Mouse (Mus musculus): Measurements from ENCODE around the gene Kntc1. TPM values are rescaled to one million over a fixed set of nuclear protein-coding genes. Genes with fewer than 3 reads are reported as not detected.
"Not testable (repeated sequence)": the region's sequence is repeated elsewhere in the genome, so short reads cannot be mapped to it uniquely, and the experiment has no call there.

Kntc1 gene
- 6.7 and 7.2 TPM in 2 replicates for polyA plus RNA-seq (2015; fragmentation: Nextera tagmentation; extraction: Ambion mirVana)

GRCm38 (mm10) chr5:123749065-123750064 lies at the start of gene Kntc1, which contains the start of gene Rsrc2:
Kntc1 (plus strand) TSS chr5:123749716.
Rsrc2 (minus strand) TSS chr5:123749414.
- Histone ChIP-seq H3K9me3 (no peaks in the 10 kb centered on the region), H3K27ac (replicated peaks) (peak within 1 kb of the TSS; percentile 98), H3K4me1 (replicated peaks) (peaks cover 33% of the 10 kb centered on the region), H3K27me3 (no peaks in the 10 kb centered on the region), H3K36me3 (peaks cover 6% of the 10 kb centered on the region), H3K4me2 (peak within 1 kb of the TSS; percentile 81), H3K4me3 (peak within 1 kb of the TSS; percentile 62), H3K9ac (peak within 1 kb of the TSS; percentile 52)
- peak; percentile 99 for ATAC-seq (ENCODE audit: low FRiP score, low read depth)
- WGBS = under 1% methylated on average over 63 of the region's 63 CpGs

GRCm38 (mm10) chr5:123700625-123701024 lies 48.9 kb upstream of the Kntc1 start:
- no peak overlapping the region for H3K4me3 ChIP-seq
- no peaks in the 10 kb centered on the region for H3K4me1 ChIP-seq (replicated peaks)
- no peak overlapping the region for H3K9ac ChIP-seq
- no peak overlapping the region for H3K4me2 ChIP-seq
- WGBS = 69% methylated on average over 11 of the region's 11 CpGs
- H3K27ac ChIP-seq (replicated peaks) = no peak overlapping the region
- no peak for ATAC-seq (ENCODE audit: low FRiP score, low read depth)
- H3K27me3 ChIP-seq = no peaks in the 10 kb centered on the region
- H3K9me3 ChIP-seq = no peaks in the 10 kb centered on the region
- peaks cover 66% of the 10 kb centered on the region for H3K36me3 ChIP-seq

DNA sequence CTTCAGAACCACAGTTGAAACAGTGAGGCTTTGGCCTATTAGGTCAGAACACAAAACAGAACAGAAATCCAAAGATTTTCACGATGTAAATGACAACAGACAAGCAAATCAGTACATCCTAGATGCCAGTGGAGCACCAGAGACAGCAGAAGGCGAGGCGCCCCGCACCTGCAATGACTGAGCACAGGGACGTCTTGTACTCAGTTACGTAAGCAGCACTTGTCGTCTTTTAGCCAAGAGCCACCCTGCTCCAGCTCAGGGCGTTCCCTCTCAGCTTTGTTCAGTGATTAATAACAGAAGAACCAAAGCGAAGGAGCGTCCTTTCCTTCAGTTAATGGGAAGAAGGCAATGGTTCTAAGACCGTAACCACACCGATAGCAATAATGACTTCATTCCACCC lies 40.9 kb upstream of the Kntc1 start:
- Histone ChIP-seq H3K9ac (no peak overlapping the region), H3K9me3 (no peaks in the 10 kb centered on the region), H3K4me3 (no peak overlapping the region), H3K27me3 (no peaks in the 10 kb centered on the region), H3K27ac (replicated peaks) (no peak overlapping the region), H3K4me1 (replicated peaks) (no peaks in the 10 kb centered on the region), H3K36me3 (peaks cover 84% of the 10 kb centered on the region), H3K4me2 (no peak overlapping the region)
- 94% methylated on average over 12 of the region's 12 CpGs for WGBS
- ATAC-seq (ENCODE audit: low FRiP score, low read depth) = no peak

- H3K4me1 ChIP-seq (replicated peaks) = no peaks in the 10 kb centered on the region
- WGBS = 89% methylated on average over 4 of the region's 4 CpGs
- no peak overlapping the region for H3K27ac ChIP-seq (replicated peaks)
- H3K9ac ChIP-seq = no peak overlapping the region
- H3K9me3 ChIP-seq = no peaks in the 10 kb centered on the region
- H3K4me3 ChIP-seq = no peak overlapping the region
- no peaks in the 10 kb centered on the region for H3K27me3 ChIP-seq
- ATAC-seq (ENCODE audit: low FRiP score, low read depth) = no peak
- no peak overlapping the region for H3K4me2 ChIP-seq
- peaks cover 87% of the 10 kb centered on the region for H3K36me3 ChIP-seq
These were observed 39.9 kb upstream of the Kntc1 start for GRCm38 (mm10) chr5:123709571-123709970.

- Histone ChIP-seq H3K4me3 (no peak overlapping the region), H3K4me2 (no peak overlapping the region), H3K4me1 (replicated peaks) (peaks cover 19% of the 10 kb centered on the region), H3K9ac (no peak overlapping the region), H3K36me3 (peaks cover 63% of the 10 kb centered on the region), H3K27me3 (no peaks in the 10 kb centered on the region), H3K27ac (replicated peaks) (no peak overlapping the region), H3K9me3 (no peaks in the 10 kb centered on the region)
- 96% methylated on average over 6 of the region's 6 CpGs for WGBS
- no peak for ATAC-seq (ENCODE audit: low FRiP score, low read depth)
These were observed 35.7 kb upstream of the Kntc1 start for GRCm38 (mm10) chr5:123713782-123714181.

- Histone ChIP-seq H3K36me3 (peaks cover 59% of the 10 kb centered on the region), H3K4me3 (no peak overlapping the region), H3K9me3 (no peaks in the 10 kb centered on the region), H3K4me1 (replicated peaks) (peaks cover 27% of the 10 kb centered on the region), H3K4me2 (no peak overlapping the region), H3K9ac (no peak overlapping the region), H3K27ac (replicated peaks) (no peak overlapping the region), H3K27me3 (no peaks in the 10 kb centered on the region)
- WGBS = 92% methylated on average over 4 of the region's 4 CpGs
- ATAC-seq (ENCODE audit: low FRiP score, low read depth) = no peak
These were observed 34.9 kb upstream of the Kntc1 start for GRCm38 (mm10) chr5:123714622-123715021.

DNA sequence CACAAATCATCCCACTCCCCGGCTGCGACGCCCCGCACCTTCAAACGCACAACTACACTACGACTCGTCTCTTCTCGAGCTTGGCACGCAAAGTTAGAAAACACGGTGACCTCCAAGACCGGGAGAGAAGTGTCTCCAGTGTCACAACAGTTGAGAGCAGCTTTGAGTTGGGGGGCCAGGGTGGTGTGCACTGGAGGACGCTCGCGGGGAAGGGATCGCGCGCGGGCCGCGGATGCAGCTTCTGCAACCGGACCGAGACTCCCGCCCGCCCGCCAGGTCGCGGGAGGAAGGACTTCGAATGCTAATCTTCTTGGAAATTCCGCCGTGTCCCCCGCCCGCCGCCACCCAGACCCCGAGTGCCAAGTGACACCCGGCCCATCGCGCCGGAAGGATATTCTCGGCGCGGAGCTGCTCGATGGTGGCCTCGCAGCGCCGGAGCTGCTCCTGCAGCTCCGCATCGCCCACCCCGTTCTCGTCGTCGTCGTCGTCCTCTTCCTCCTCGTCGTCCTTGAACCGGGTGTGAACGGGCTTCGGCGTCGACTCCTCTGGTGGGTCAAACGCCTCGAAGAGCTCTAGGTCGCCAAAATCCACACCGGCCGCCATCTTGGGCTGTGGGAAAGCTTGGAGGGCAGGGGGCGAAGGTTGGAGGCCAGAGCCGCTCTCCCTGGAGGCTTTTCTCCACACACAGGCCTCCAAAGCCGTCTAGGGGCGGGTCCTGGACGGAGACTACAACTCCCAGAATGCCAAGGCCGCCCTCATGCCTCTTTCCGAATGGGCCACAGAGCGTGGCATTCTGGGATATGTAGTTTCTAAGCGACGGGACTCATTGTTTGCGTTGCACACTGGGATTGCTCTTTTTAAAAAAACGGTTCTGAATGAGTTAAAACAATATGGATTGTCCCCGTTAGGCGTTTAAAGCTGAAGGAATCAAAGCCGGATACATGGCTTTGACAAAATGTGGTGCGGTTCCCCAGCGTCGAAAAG lies 28.9 kb upstream of the Kntc1 start, which contains the start of gene Zcchc8:
Gene Zcchc8 (minus strand): TSS at position 773 of the 984 bp plus-strand sequence.
- peak; percentile 100 for ATAC-seq (ENCODE audit: low FRiP score, low read depth)
- Histone ChIP-seq H3K9ac (peak within 1 kb of the TSS; percentile 83), H3K27me3 (no peaks in the 10 kb centered on the region), H3K36me3 (peaks cover 8% of the 10 kb centered on the region), H3K4me2 (peak within 1 kb of the TSS; percentile 76), H3K27ac (replicated peaks) (peak within 1 kb of the TSS; percentile 92), H3K4me3 (peak within 1 kb of the TSS; percentile 90), H3K4me1 (replicated peaks) (peaks cover 33% of the 10 kb centered on the region), H3K9me3 (no peaks in the 10 kb centered on the region)
- WGBS = under 1% methylated on average over 83 of the region's 83 CpGs

DNA sequence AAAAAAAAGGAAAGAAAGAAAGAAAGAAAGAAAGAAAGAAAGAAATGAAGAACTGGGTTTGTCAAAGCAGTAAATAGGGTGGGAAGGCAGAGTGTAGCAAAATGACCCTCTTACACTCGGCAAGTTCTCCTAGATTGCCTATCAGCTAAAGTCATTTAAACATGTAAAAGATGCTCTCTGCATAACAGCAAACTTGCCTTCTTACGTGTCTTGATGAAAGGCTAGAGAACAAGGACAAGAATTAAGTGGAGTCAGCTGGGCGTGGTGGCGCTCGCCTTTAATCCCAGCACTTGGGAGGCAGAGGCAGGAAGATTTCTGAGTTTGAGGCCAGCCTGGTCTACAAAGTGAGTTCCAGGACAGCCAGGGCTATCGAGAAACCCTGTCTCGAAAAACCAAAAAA lies 25.7 kb upstream of the Kntc1 start:
- 93% methylated on average over 7 of the region's 7 CpGs for WGBS
- not testable (repeated sequence) for H3K9ac ChIP-seq, H3K4me2 ChIP-seq

DNA sequence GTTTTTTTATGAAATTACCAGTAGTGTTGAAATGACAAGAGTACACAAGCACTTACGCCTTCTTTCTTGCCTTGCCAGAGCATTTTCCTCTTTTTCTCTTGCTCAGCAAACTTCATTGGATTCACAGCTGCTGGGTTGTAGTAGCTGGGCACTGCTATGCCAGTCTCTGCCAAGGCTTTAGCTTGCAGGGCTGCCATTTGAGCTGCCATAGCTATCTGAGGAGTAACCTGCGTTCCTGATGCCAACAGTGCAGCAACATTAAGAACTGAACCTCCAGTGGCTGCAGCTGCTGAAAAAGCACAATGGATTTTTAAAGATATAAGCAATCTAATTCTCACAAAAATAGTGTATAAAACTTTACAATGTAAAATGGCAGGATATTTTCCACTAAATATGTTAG lies 18.5 kb upstream of the Kntc1 start:
- Histone ChIP-seq H3K9ac (no peak overlapping the region), H3K36me3 (peaks cover 80% of the 10 kb centered on the region), H3K4me3 (no peak overlapping the region), H3K4me2 (no peak overlapping the region), H3K4me1 (replicated peaks) (no peaks in the 10 kb centered on the region), H3K9me3 (no peaks in the 10 kb centered on the region), H3K27ac (replicated peaks) (no peak overlapping the region), H3K27me3 (no peaks in the 10 kb centered on the region)
- ATAC-seq (ENCODE audit: low FRiP score, low read depth) = no peak
- WGBS = 98% methylated on average over 2 of the region's 2 CpGs

More for the DNA sequence above, 25.7 kb upstream of the Kntc1 start:
- not testable (repeated sequence) for H3K27me3 ChIP-seq; ATAC-seq (ENCODE audit: low FRiP score, low read depth); H3K9me3 ChIP-seq; H3K27ac ChIP-seq (replicated peaks); H3K4me3 ChIP-seq
- Histone ChIP-seq H3K4me1 (replicated peaks) (peaks cover 14% of the 10 kb centered on the region), H3K36me3 (peaks cover 17% of the 10 kb centered on the region)

- Histone ChIP-seq H3K4me3 (no peak overlapping the region), H3K9ac (no peak overlapping the region), H3K27me3 (no peaks in the 10 kb centered on the region), H3K4me1 (replicated peaks) (peaks cover 26% of the 10 kb centered on the region), H3K27ac (replicated peaks) (no peak overlapping the region), H3K4me2 (no peak overlapping the region), H3K36me3 (peaks cover 39% of the 10 kb centered on the region), H3K9me3 (no peaks in the 10 kb centered on the region)
- no peak for ATAC-seq (ENCODE audit: low FRiP score, low read depth)
- WGBS = 90% methylated on average over 2 of the region's 2 CpGs
These were observed 5.2 kb upstream of the Kntc1 start for GRCm38 (mm10) chr5:123744358-123744757.

DNA sequence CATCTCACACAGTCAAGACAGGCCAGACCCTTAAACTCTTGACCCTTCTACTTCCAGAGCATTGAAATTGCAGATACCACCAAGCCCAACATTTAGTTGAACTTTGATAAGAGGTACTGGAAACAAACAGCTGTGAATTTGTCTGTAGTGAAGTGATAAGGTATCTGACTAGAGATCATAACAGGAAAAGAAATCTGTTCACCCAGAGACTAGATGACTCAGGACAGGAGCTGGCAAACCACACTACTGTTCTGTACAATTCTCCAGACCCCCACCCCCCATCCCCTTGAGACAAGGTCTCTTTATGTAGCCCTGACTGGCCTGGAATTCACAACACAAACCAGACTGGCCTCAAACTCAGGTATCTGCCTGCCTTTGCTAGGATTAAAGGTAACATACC lies 3.3 kb upstream of the Kntc1 start:
- Histone ChIP-seq H3K36me3 (peaks cover 28% of the 10 kb centered on the region), H3K9ac (0 out of 2 replicates have a peak overlapping the region, but pooled peaks have one; percentile 8), H3K4me3 (peak overlapping the region; percentile 62), H3K9me3 (no peaks in the 10 kb centered on the region), H3K4me1 (replicated peaks) (peaks cover 33% of the 10 kb centered on the region), H3K4me2 (peak overlapping the region; percentile 81), H3K27ac (replicated peaks) (no peak overlapping the region), H3K27me3 (no peaks in the 10 kb centered on the region)
- ATAC-seq (ENCODE audit: low FRiP score, low read depth) = no peak
